Mouse (Mus musculus) ES-Bruce4 (cell line): ENCODE measurements around the gene Plcg2.

Experiments used
- CTCF ChIP-seq: IDR thresholded peaks from one replicate; pipeline ENCODE4 v1.8.1; 2011; ENCODE audit warnings: low read depth, low read length
- EP300 ChIP-seq: IDR thresholded peaks from 2 replicates; pipeline ENCODE4 v1.6.1; 2011; ENCODE audit warnings: low read depth, low read length; ENCODE audit not compliant: insufficient read depth
- POLR2A ChIP-seq: IDR thresholded peaks from one replicate; pipeline ENCODE4 v1.8.1; 2011; ENCODE audit warnings: low read length; ENCODE audit not compliant: insufficient read depth

DNA sequence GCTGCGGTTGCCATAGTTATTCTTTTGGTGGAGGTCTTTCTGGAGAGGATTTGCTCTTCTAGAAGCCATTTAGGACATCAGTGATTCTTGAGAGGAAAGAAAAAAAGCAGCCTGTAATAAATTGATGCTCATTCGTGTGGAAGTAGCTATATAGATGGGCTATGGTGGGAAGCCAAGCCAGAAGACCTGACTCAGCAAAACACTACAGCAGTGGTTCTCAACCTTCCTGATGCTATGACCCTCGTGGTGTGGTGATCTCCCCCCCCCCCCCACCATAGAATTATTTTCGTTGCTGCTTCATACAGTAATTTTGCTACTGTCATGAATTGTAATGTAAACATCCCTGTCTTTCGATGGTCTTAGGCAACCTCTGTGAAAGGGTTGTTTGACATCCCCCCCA is 134.4 kb downstream of the Plcg2 start:
- TF ChIP-seq CTCF (no peak), POLR2A (no peak), EP300 (no peak)
